Mouse (Mus musculus) hindbrain, embryonic 14.5 days (tissue): ENCODE data around the gene Adap1. TPM values are rescaled to one million over a fixed set of nuclear protein-coding genes. Genes with fewer than 3 reads are reported as not detected.
A peak's percentile ranks its signal among the peaks of the same experiment; 100 is the strongest.

Source experiments
- ATAC-seq: fragments of 200-750 bp; cut with Nextera tagmentation; 2 replicates; pipeline ENCODE4 v1.8.0; 2017; ENCODE audit warnings: moderate number of reproducible peaks, mild to moderate bottlenecking, moderate TSS enrichment, moderate library complexity; ENCODE audit not compliant: low FRiP score
- DNase-seq: peaks from one replicate; pipeline ENCODE4 v3.0.0-alpha.2; 2015; ENCODE audit warnings: low spot score
- H3K27ac ChIP-seq: fragments of 300-500 bp; sonication (generic); 2 replicates; pipeline ENCODE4 v1.5.1; 2014; ENCODE audit warnings: mild to moderate bottlenecking, moderate library complexity
- H3K27me3 ChIP-seq: fragments of 300-500 bp; sonication (generic); 2 replicates; pipeline ENCODE4 v1.6.1; 2014; ENCODE audit warnings: mild to moderate bottlenecking, low read length, mixed read lengths; ENCODE audit not compliant: control insufficient read depth, insufficient read depth
- H3K36me3 ChIP-seq: fragments of 300-500 bp; sonication (generic); replicated peaks from 2 replicates; pipeline ENCODE4 v1.6.1; 2014; ENCODE audit not compliant: control insufficient read depth, insufficient read depth
- H3K4me1 ChIP-seq: fragments of 300-500 bp; sonication (generic); replicated peaks from 2 replicates; pipeline ENCODE4 v1.6.1; 2014; ENCODE audit warnings: antibody characterized with exemption, low read length, mixed read lengths; ENCODE audit not compliant: control insufficient read depth, insufficient read depth
- H3K4me2 ChIP-seq: fragments of 300-500 bp; sonication (generic); replicated peaks from 2 replicates; pipeline ENCODE4 v1.6.1; 2014; ENCODE audit warnings: mild to moderate bottlenecking, moderate library complexity
- H3K4me3 ChIP-seq: fragments of 300-500 bp; sonication (generic); replicated peaks from 2 replicates; pipeline ENCODE4 v1.5.1; 2014; ENCODE audit warnings: mild to moderate bottlenecking, low read length
- H3K9ac ChIP-seq: fragments of 300-500 bp; sonication (generic); 2 replicates; pipeline ENCODE4 v1.6.1; 2014
- H3K9me3 ChIP-seq: fragments of 300-500 bp; sonication (generic); 2 replicates; pipeline ENCODE4 v1.6.1; 2016; ENCODE audit warnings: low read length; ENCODE audit not compliant: control insufficient read depth
- WGBS: fragments of 180-500 bp; shearing (Covaris S2); extraction: QIAGEN DNeasy Blood & Tissue Kit; methylation state at CpG from one replicate; pipeline ENCODE4 v1.1.7; 2014; 5-methylcytosine and 5-hydroxymethylcytosine counted together
- microRNA counts: library from miRNA; unstranded; fragments of <30 nt; microRNA quantifications from one replicate; lab custom pipeline; 2016
- microRNA-seq: library from miRNA; unstranded; fragments of <30 nt; microRNA quantifications from one replicate; pipeline ENCODE4, GENCODE M21; 2016
- polyA plus RNA-seq: library from polyadenylated mRNA; unstranded; fragments of >200 nt; fragmentation: Nextera tagmentation; extraction: Ambion mirVana; gene quantifications from 2 replicates; pipeline ENCODE4 v1.2.1, GENCODE M21; 2014

Gene Adap1
- polyA plus RNA-seq, 1 experiment from 2014 or later = 78.6 TPM

DNA sequence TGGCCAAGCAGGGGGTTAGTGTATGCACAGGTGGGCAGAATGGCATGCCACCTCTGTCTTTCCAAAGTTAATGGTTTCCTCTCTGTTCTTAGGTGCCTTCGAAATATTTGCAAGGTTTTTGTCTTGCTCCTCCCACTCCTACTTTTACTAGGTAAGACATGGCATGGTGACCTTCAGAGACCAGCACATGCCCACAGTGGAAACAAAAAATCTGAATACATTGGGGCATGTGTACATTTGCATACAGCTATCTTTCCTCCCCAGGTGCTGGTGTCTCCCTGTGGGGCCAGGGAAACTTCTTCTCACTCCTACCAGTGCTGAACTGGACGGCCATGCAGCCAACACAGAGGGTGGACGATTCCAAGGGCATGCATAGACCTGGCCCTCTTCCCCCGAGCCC lies 91.0 kb downstream of the Adap1 start:
- H3K36me3 ChIP-seq = peaks cover 95% of the 10 kb centered on the region
- H3K9me3 ChIP-seq = no peaks in the 10 kb centered on the region
- ATAC-seq (no peak), DNase-seq (no peak)
- no peaks in the 10 kb centered on the region for H3K4me1 ChIP-seq
- H3K4me3 ChIP-seq = no peak overlapping the region
- H3K4me2 ChIP-seq = no peak overlapping the region
- no peak overlapping the region for H3K27ac ChIP-seq
- no peak overlapping the region for H3K9ac ChIP-seq
- no peaks in the 10 kb centered on the region for H3K27me3 ChIP-seq
- 93% methylated on average over 4 of the region's 4 CpGs for WGBS

DNA sequence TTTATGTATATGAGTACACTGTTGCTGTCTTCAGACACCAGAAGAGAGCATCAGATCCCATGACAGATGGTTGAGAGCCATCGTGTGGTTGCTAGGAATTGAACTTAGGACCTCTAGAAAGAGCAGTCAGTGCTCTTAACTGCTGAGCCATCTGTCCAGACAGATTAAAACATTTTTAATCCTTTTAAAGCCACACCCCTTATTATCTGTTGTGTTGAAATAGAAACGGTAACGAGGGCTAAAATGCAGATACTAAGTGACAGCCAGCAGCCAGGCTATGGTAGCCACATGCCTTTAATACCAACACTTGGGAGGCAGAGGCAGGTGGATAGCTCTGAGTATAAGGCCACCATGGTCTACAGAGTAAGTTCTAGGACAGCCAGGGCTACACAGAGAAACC lies 93.3 kb downstream of the Adap1 start:
- no peak overlapping the region for H3K4me2 ChIP-seq
- no peak overlapping the region for H3K4me3 ChIP-seq
- ATAC-seq (no peak), DNase-seq (no peak)
- no peaks in the 10 kb centered on the region for H3K4me1 ChIP-seq
- H3K9me3 ChIP-seq = no peaks in the 10 kb centered on the region
- no peaks in the 10 kb centered on the region for H3K27me3 ChIP-seq
- 91% methylated on average over 3 of the region's 3 CpGs for whole genome bisulfite sequencing
- H3K9ac ChIP-seq = no peak overlapping the region
- no peak overlapping the region for H3K27ac ChIP-seq
- H3K36me3 ChIP-seq = peaks cover 95% of the 10 kb centered on the region

- WGBS = 98% methylated on average over 3 of the region's 3 CpGs
- Histone ChIP-seq H3K27me3 (no peaks in the 10 kb centered on the region), H3K4me1 (no peaks in the 10 kb centered on the region), H3K9ac (no peak overlapping the region), H3K4me3 (no peak overlapping the region), H3K4me2 (no peak overlapping the region), H3K36me3 (peaks cover 94% of the 10 kb centered on the region), H3K9me3 (no peaks in the 10 kb centered on the region), H3K27ac (no peak overlapping the region)
- DNase-seq = no peak
- no peak for ATAC-seq
These were observed 95.7 kb downstream of the Adap1 start for GRCm38 (mm10) chr5:139229716-139230115.

GRCm38 (mm10) chr5:139228318-139228717 lies 97.1 kb downstream of the Adap1 start:
- WGBS = 96% methylated on average over 3 of the region's 3 CpGs
- H3K4me2 ChIP-seq = no peak overlapping the region
- peaks cover 94% of the 10 kb centered on the region for H3K36me3 ChIP-seq
- no peaks in the 10 kb centered on the region for H3K27me3 ChIP-seq
- ATAC-seq (no peak), DNase-seq (no peak)
- no peak overlapping the region for H3K9ac ChIP-seq
- no peak overlapping the region for H3K27ac ChIP-seq
- H3K4me3 ChIP-seq = no peak overlapping the region
- H3K9me3 ChIP-seq = no peaks in the 10 kb centered on the region
- H3K4me1 ChIP-seq = no peaks in the 10 kb centered on the region

DNA sequence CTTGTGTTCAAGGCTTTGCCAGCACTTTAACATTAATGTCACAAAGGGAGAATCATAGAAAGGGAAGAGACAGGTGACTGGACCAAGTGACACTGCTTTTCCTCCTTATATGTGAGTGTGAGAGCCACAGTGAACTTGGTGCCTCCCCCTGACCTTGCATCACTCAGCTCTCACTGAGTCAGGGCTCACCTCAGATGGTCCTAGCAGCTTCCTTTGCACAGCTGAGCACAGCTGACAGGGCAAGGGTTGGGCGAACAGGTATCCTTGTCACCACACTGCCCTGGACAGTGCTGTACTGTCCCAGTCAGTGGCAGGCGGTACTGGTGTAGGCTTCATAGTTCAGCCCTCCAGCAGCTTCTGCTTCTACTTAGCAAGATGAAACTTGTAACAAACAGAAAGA lies 97.8 kb downstream of the Adap1 start:
- Histone ChIP-seq H3K4me2 (no peak overlapping the region), H3K36me3 (peaks cover 94% of the 10 kb centered on the region), H3K4me1 (no peaks in the 10 kb centered on the region), H3K27me3 (no peaks in the 10 kb centered on the region), H3K4me3 (no peak overlapping the region), H3K9ac (no peak overlapping the region), H3K9me3 (no peaks in the 10 kb centered on the region), H3K27ac (no peak overlapping the region)
- ATAC-seq = no peak
- no peak for DNase-seq
- WGBS = 96% methylated on average over 2 of the region's 2 CpGs

- Histone ChIP-seq H3K4me3 (no peak overlapping the region), H3K36me3 (peaks cover 94% of the 10 kb centered on the region), H3K4me2 (no peak overlapping the region), H3K9ac (no peak overlapping the region), H3K9me3 (no peaks in the 10 kb centered on the region), H3K27me3 (no peaks in the 10 kb centered on the region), H3K27ac (no peak overlapping the region), H3K4me1 (no peaks in the 10 kb centered on the region)
- WGBS = 94% methylated on average over 4 of the region's 4 CpGs
- ATAC-seq = no peak
- DNase-seq = no peak
These were observed 98.2 kb downstream of the Adap1 start for GRCm38 (mm10) chr5:139227236-139227635.

GRCm38 (mm10) chr5:139223331-139223730 lies 102.1 kb downstream of the Adap1 start:
- 96% methylated on average over 10 of the region's 10 CpGs for WGBS
- H3K9ac ChIP-seq = no peak overlapping the region
- no peak overlapping the region for H3K27ac ChIP-seq
- ATAC-seq = no peak
- H3K9me3 ChIP-seq = no peaks in the 10 kb centered on the region
- no peak for DNase-seq
- H3K27me3 ChIP-seq = no peaks in the 10 kb centered on the region
- H3K4me1 ChIP-seq = no peaks in the 10 kb centered on the region
- H3K36me3 ChIP-seq = peaks cover 70% of the 10 kb centered on the region
- H3K4me3 ChIP-seq = no peak overlapping the region
- H3K4me2 ChIP-seq = no peak overlapping the region

MicroRNA genes within 50 kb of the gene (microRNA counts, 519-probe panel; counts per million panel counts)
- microRNA mmu-miR-339-3p (lab: Ali Mortazavi, UCI) (not detected), microRNA mmu-miR-339-5p (lab: Ali Mortazavi, UCI) (not detected)

Small RNA genes within 50 kb of the gene (microRNA-seq; reads per million reads assigned to microRNA genes)
- 316 reads per million, percentile 65 among the genes with 10 or more reads in this experiment for gene Mir339

Other genes with a start within 250 kb of the Adap1 start
- gene Prkar1b, start 175.6 kb downstream of the Adap1 start, polyA plus RNA-seq = 215 and 239 TPM in 2 replicates
- 3.6 and 4.5 TPM in 2 replicates for gene Dnaaf5, start 175.4 kb downstream of the Adap1 start, polyA plus RNA-seq
- 44.1 and 44.7 TPM in 2 replicates for gene Sun1, start 125.0 kb downstream of the Adap1 start, polyA plus RNA-seq
- gene Get4, start 73.3 kb downstream of the Adap1 start, polyA plus RNA-seq = 109 and 116 TPM in 2 replicates
- gene Cox19, start 25.8 kb upstream of the Adap1 start, polyA plus RNA-seq = 110 and 113 TPM in 2 replicates
- gene Cyp2w1, start 27.0 kb upstream of the Adap1 start, polyA plus RNA-seq = not detected in 2 replicates
- gene Gpr146, start 52.1 kb upstream of the Adap1 start, polyA plus RNA-seq = 1.4 and 2.7 TPM in 2 replicates
- 0.26 and 0.32 TPM in 2 replicates for gene C130050O18Rik, start 79.7 kb upstream of the Adap1 start, polyA plus RNA-seq
- 7.5 TPM in 2 replicates for gene Gper1, start 97.5 kb upstream of the Adap1 start, polyA plus RNA-seq
- 12.7 and 13.6 TPM in 2 replicates for gene 3110082I17Rik, start 134.9 kb upstream of the Adap1 start, polyA plus RNA-seq
- gene Zfand2a, start 158.9 kb upstream of the Adap1 start, polyA plus RNA-seq = 13.9 and 15.9 TPM in 2 replicates
- gene Uncx, start 217.9 kb upstream of the Adap1 start, polyA plus RNA-seq = 25.4 and 31.0 TPM in 2 replicates